Mouse (Mus musculus) ZHBTc4 (cell line): ENCODE measurements around the gene 1500015O10Rik.
A peak's percentile ranks its signal among the peaks of the same experiment; 100 is the strongest.

ENCODE experiments used
- DNase-seq: peaks from one replicate; pipeline ENCODE4 v3.0.0-alpha.2; 2011; ENCODE audit warnings: low read depth, low spot score

1500015O10Rik gene

DNA sequence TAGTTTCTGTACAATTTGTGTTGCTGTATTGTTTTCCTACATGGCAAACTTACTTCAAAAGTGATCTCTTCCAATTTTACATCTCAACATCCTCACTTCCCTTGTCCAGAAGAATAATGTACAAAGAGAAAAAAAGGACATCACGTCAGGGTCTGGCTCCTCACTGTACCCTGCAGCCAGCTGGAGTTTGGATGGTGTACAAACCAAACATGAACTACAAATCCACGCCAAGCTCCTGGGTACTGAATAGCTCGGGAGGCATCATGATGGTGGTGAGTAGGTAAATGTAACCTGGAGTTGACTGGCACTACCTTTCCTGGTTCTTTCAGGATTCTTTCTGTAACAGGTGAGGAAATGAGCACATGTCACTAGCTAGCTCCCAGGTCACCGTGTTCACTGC, 43.7 kb downstream of the 1500015O10Rik start:
- DNase-seq: no peak

- no peak for DNase-seq
Observed at GRCm38 (mm10) chr1:43776106-43776505, 45.7 kb downstream of the 1500015O10Rik start.

DNA sequence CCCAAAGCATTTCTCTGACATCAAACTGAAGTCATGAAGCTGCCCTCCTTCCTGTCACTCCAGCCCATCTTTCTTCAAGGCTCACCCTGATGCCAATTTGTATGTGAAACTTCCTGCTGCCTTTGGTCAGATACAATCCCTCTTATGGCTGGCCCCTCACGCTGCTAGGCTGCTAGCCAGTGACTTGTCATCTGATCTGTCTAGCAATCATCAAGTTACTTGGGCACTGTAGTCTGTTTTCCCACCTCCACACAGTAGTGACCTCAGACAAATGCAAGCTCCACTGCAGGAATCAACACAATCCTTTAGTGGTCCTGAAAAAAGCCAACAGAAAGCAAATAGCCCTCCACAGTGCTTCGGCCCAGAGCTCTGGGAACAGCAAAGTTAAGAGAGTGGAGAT, 50.8 kb downstream of the 1500015O10Rik start:
- no peak for DNase-seq

DNA sequence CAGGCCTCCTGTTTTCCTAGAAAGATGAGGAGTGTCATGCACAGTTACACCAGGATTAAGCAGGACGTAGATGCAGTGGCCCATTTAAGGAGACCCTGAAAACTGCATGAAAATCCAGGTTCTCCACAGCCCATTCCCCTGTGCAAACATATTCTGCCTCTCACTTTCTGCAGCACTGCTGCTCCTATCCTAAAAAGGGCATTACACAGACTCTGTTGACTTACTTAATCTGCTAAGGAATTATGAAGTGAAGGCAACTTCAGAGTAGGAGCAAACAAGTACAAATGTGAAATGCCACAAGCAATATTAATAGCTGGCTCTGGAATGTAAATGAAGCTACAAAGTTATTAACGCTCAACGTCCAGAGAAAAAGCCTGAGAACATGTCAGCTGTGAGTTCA, 51.3 kb downstream of the 1500015O10Rik start:
- DNase-seq: no peak

- no peak for DNase-seq
Observed at GRCm38 (mm10) chr1:43782680-43783079, 52.3 kb downstream of the 1500015O10Rik start.

GRCm38 (mm10) chr1:43783186-43783585, 52.8 kb downstream of the 1500015O10Rik start:
- DNase-seq: no peak

DNA sequence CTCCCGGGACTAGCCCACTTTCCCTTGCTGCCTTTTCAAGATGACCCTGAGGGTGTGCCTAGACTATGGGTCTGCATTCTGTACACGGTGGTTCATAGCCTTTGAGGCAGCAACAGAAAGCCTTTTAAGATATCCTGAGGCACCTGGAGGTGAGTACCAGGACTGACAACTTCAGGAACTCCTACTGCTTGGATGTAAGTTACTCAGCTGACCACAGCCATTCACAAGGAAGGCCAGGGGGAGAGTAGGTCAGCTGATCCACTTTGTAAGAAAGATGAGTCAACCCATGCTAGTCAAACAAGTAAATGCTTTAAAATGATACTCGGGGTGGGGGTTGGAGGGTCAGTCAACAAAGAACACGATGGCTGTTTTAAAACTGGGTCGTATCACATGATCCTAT, 54.9 kb downstream of the 1500015O10Rik start:
- DNase-seq: peak; percentile 7

GRCm38 (mm10) chr1:43786711-43787110, 56.3 kb downstream of the 1500015O10Rik start:
- no peak for DNase-seq

DNA sequence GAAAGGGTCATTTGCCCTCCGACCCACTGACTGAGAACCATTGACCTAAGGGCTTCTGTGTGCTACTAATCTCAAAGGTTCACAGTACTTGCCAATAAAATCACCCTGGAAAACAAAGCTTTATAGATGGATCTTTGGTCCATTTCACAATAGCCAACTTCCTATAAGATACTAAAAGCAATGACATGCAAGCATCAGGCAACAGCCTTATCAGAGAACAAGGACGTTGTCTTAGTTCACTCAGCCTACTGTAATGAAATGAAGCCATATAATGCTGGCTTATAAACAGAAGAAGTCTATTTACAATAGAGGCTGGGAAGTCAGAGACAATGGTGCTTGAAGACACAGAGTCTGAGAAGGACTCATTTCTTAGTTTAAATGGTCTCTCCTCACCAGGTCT, 59.4 kb downstream of the 1500015O10Rik start:
- no peak for DNase-seq
